Mouse (Mus musculus) spleen, postnatal 10 days (tissue): ENCODE results near the gene Sac3d1.
A peak's percentile ranks its signal among the peaks of the same experiment; 100 is the strongest.
"Not testable (repeated sequence)": the region's sequence is repeated elsewhere in the genome, so short reads cannot be mapped to it uniquely, and the experiment has no call there.

Experiments used
- DNase-seq, 2 experiments: peaks; one replicate each; pipeline ENCODE4 v3.0.0; 2021 to 2022; ENCODE audit warnings: low spot score in 2 of 2

The Sac3d1 gene

GRCm38 (mm10) chr19:6117986-6118676 is at the start of gene Sac3d1:
Gene Sac3d1, minus strand, starts transcription at chr19:6118650.
- DNase-seq = peak; percentile 86 to 93

GRCm38 (mm10) chr19:6166750-6167149 is 48.3 kb upstream of the Sac3d1 start:
- DNase-seq = no peak

GRCm38 (mm10) chr19:6163872-6164547 is 45.6 kb upstream of the Sac3d1 start:
- no peak for DNase-seq

GRCm38 (mm10) chr19:6157220-6157619 is 38.8 kb upstream of the Sac3d1 start:
- no peak for DNase-seq

- DNase-seq = no peak
Measured at GRCm38 (mm10) chr19:6156372-6156771, 37.9 kb upstream of the Sac3d1 start.

GRCm38 (mm10) chr19:6155174-6155573 is 36.7 kb upstream of the Sac3d1 start:
- DNase-seq = no peak

- no peak for DNase-seq
Measured at GRCm38 (mm10) chr19:6144842-6145241, 26.4 kb upstream of the Sac3d1 start.

- peak; percentile 72 to 86 for DNase-seq
Measured at GRCm38 (mm10) chr19:6141394-6141749, 22.9 kb upstream of the Sac3d1 start, which contains the start of gene Arl2. Gene Arl2, minus strand, starts transcription at chr19:6141548.

GRCm38 (mm10) chr19:6140678-6141393 is 22.4 kb upstream of the Sac3d1 start, which contains the start of gene Batf2:
Gene Batf2, plus strand, starts transcription at chr19:6140983.
- DNase-seq = peak; percentile 93 to 97

GRCm38 (mm10) chr19:6140374-6140677 is 21.9 kb upstream of the Sac3d1 start:
- no peak for DNase-seq

GRCm38 (mm10) chr19:6139701-6140100 is 21.3 kb upstream of the Sac3d1 start:
- DNase-seq = peak in 1 of 2 experiments; percentile 15

GRCm38 (mm10) chr19:6136397-6136796 is 17.9 kb upstream of the Sac3d1 start:
- DNase-seq = no peak

- DNase-seq = not testable (repeated sequence)
Measured at GRCm38 (mm10) chr19:6133197-6133596, 14.7 kb upstream of the Sac3d1 start.

GRCm38 (mm10) chr19:6132171-6132827 is 13.8 kb upstream of the Sac3d1 start:
- peak; percentile 32 to 56 for DNase-seq

- peak in 1 of 2 experiments; percentile 22 for DNase-seq
Measured at GRCm38 (mm10) chr19:6130414-6131128, 12.1 kb upstream of the Sac3d1 start.

- DNase-seq = peak; percentile 95 to 98
Measured at GRCm38 (mm10) chr19:6127760-6128341, 9.4 kb upstream of the Sac3d1 start, which contains the start of gene Snx15. Gene Snx15, minus strand, starts transcription at chr19:6128304.

- DNase-seq = no peak
Measured at GRCm38 (mm10) chr19:6126789-6127580, 8.5 kb upstream of the Sac3d1 start.

GRCm38 (mm10) chr19:6126289-6126688 is 7.8 kb upstream of the Sac3d1 start:
- peak; percentile 77 to 83 for DNase-seq

GRCm38 (mm10) chr19:6124898-6125297 is 6.4 kb upstream of the Sac3d1 start:
- DNase-seq = no peak

- DNase-seq = no peak
Measured at GRCm38 (mm10) chr19:6123330-6123729, 4.9 kb upstream of the Sac3d1 start.
